Mouse (Mus musculus) midbrain, embryonic 15.5 days (tissue): ENCODE measurements around the gene Lzts2. TPM values are rescaled to one million over a fixed set of nuclear protein-coding genes. Genes with fewer than 3 reads are reported as not detected.
A peak's percentile ranks its signal among the peaks of the same experiment; 100 is the strongest.

Experiments
- ATAC-seq: fragments of 200-750 bp; cut with Nextera tagmentation; replicated peaks from 2 replicates; pipeline ENCODE4 v1.8.0; 2017; ENCODE audit warnings: moderate TSS enrichment
- H3K27ac ChIP-seq: fragments of 300-500 bp; sonication (generic); 2 replicates; pipeline ENCODE4 v1.5.1; 2015; ENCODE audit warnings: mild to moderate bottlenecking, inconsistent platforms
- H3K27me3 ChIP-seq: fragments of 300-500 bp; sonication (generic); replicated peaks from 2 replicates; pipeline ENCODE4 v1.6.1; 2015; ENCODE audit warnings: inconsistent platforms
- H3K36me3 ChIP-seq: fragments of 300-500 bp; sonication (generic); replicated peaks from 2 replicates; pipeline ENCODE4 v1.6.1; 2015; ENCODE audit warnings: inconsistent platforms
- H3K4me1 ChIP-seq: fragments of 300-500 bp; sonication (generic); 2 replicates; pipeline ENCODE4 v1.6.1; 2015; ENCODE audit warnings: inconsistent platforms
- H3K4me2 ChIP-seq: fragments of 300-500 bp; sonication (generic); 2 replicates; pipeline ENCODE4 v1.6.1; 2015; ENCODE audit warnings: inconsistent platforms, mild to moderate bottlenecking, moderate library complexity
- H3K4me3 ChIP-seq: fragments of 300-500 bp; sonication (generic); 2 replicates; pipeline ENCODE4 v1.5.1; 2015; ENCODE audit warnings: mild to moderate bottlenecking, inconsistent platforms
- H3K9ac ChIP-seq: fragments of 300-500 bp; sonication (generic); 2 replicates; pipeline ENCODE4 v1.6.1; 2015; ENCODE audit warnings: mild to moderate bottlenecking, inconsistent platforms
- H3K9me3 ChIP-seq: fragments of 300-500 bp; sonication (generic); 2 replicates; pipeline ENCODE4 v1.6.1; 2016; ENCODE audit warnings: inconsistent platforms
- WGBS: fragments of 180-500 bp; shearing (Covaris S2); methylation state at CpG from one replicate; pipeline ENCODE4 v1.1.7; 2015; ENCODE audit warnings: mixed read lengths; 5-methylcytosine and 5-hydroxymethylcytosine counted together
- polyA plus RNA-seq: library from polyadenylated mRNA; unstranded; fragments of >200 nt; fragmentation: Nextera tagmentation; extraction: Ambion mirVana; gene quantifications from 2 replicates; pipeline ENCODE4 v1.2.1, GENCODE M21; 2015

The Lzts2 gene
- 25.2 and 28.6 TPM in 2 replicates for polyA plus RNA-seq

- Histone ChIP-seq H3K9me3 (no peaks in the 10 kb centered on the region), H3K27ac (no peak within 1 kb of the TSS), H3K27me3 (0 out of 2 replicates have a peak, but pooled peaks cover 3% of the 10 kb centered on the region), H3K4me3 (peak within 1 kb of the TSS; percentile 33), H3K4me2 (peak within 1 kb of the TSS; percentile 87), H3K36me3 (peaks cover 5% of the 10 kb centered on the region; the same call in 1 of the 2 replicates), H3K4me1 (peaks cover 39% of the 10 kb centered on the region), H3K9ac (peak within 1 kb of the TSS; percentile 35; the same call in 1 of the 2 replicates)
- ATAC-seq, result no peak
- WGBS, result 19% methylated on average over 10 of the region's 10 CpGs
Measured at GRCm38 (mm10) chr19:45014335-45014971, at the start of gene Lzts2. Gene Lzts2, plus strand, starts transcription at chr19:45014414.

- 88% methylated on average over 1 of the region's 1 CpGs for WGBS
- Histone ChIP-seq H3K4me1 (no peaks in the 10 kb centered on the region), H3K36me3 (peaks cover 66% of the 10 kb centered on the region), H3K9ac (no peak overlapping the region), H3K27ac (no peak overlapping the region), H3K27me3 (no peaks in the 10 kb centered on the region), H3K9me3 (no peaks in the 10 kb centered on the region), H3K4me2 (no peak overlapping the region), H3K4me3 (no peak overlapping the region)
- ATAC-seq, result no peak
Measured at GRCm38 (mm10) chr19:44965978-44966377, 48.2 kb upstream of the Lzts2 start.

- Histone ChIP-seq H3K27ac (no peak overlapping the region), H3K4me1 (no peaks in the 10 kb centered on the region), H3K9me3 (no peaks in the 10 kb centered on the region), H3K4me3 (no peak overlapping the region), H3K36me3 (peaks cover 76% of the 10 kb centered on the region), H3K27me3 (no peaks in the 10 kb centered on the region), H3K9ac (no peak overlapping the region), H3K4me2 (no peak overlapping the region)
- WGBS, result 91% methylated on average over 3 of the region's 3 CpGs
- no peak for ATAC-seq
Measured at GRCm38 (mm10) chr19:44968329-44968728, 45.9 kb upstream of the Lzts2 start.

- WGBS, result 88% methylated on average over 6 of the region's 6 CpGs
- Histone ChIP-seq H3K27me3 (no peaks in the 10 kb centered on the region), H3K9me3 (no peaks in the 10 kb centered on the region), H3K27ac (no peak overlapping the region), H3K9ac (no peak overlapping the region), H3K4me1 (no peaks in the 10 kb centered on the region), H3K36me3 (peaks cover 66% of the 10 kb centered on the region), H3K4me2 (no peak overlapping the region), H3K4me3 (no peak overlapping the region)
- no peak for ATAC-seq
Measured at GRCm38 (mm10) chr19:44976636-44977035, 37.6 kb upstream of the Lzts2 start.

- ATAC-seq, result no peak
- Histone ChIP-seq H3K27ac (no peak overlapping the region), H3K9ac (no peak overlapping the region), H3K9me3 (no peaks in the 10 kb centered on the region), H3K36me3 (peaks cover 70% of the 10 kb centered on the region), H3K27me3 (no peaks in the 10 kb centered on the region), H3K4me2 (no peak overlapping the region), H3K4me1 (no peaks in the 10 kb centered on the region), H3K4me3 (no peak overlapping the region)
- 95% methylated on average over 6 of the region's 6 CpGs for WGBS
Measured at GRCm38 (mm10) chr19:44977148-44977547, 37.1 kb upstream of the Lzts2 start.

GRCm38 (mm10) chr19:44980787-44981186, 33.4 kb upstream of the Lzts2 start:
- H3K4me3 ChIP-seq, result no peak overlapping the region
- 83% methylated on average over 2 of the region's 2 CpGs for WGBS
- no peak for ATAC-seq
- H3K27ac ChIP-seq, result no peak overlapping the region
- H3K9ac ChIP-seq, result no peak overlapping the region
- H3K36me3 ChIP-seq, result peaks cover 35% of the 10 kb centered on the region; the same call in 1 of the 2 replicates
- no peaks in the 10 kb centered on the region for H3K9me3 ChIP-seq
- no peaks in the 10 kb centered on the region for H3K4me1 ChIP-seq
- no peak overlapping the region for H3K4me2 ChIP-seq
- no peaks in the 10 kb centered on the region for H3K27me3 ChIP-seq

GRCm38 (mm10) chr19:44982477-44983115, 31.6 kb upstream of the Lzts2 start:
- H3K4me1 ChIP-seq, result no peaks in the 10 kb centered on the region
- 87% methylated on average over 7 of the region's 7 CpGs for WGBS
- H3K9me3 ChIP-seq, result no peaks in the 10 kb centered on the region
- no peak overlapping the region for H3K4me2 ChIP-seq
- no peak overlapping the region for H3K9ac ChIP-seq
- no peaks in the 10 kb centered on the region for H3K27me3 ChIP-seq
- no peak for ATAC-seq
- H3K4me3 ChIP-seq, result no peak overlapping the region
- no peak overlapping the region for H3K27ac ChIP-seq
- peaks cover 18% of the 10 kb centered on the region; the same call in 1 of the 2 replicates for H3K36me3 ChIP-seq

GRCm38 (mm10) chr19:44983366-44983765, 30.8 kb upstream of the Lzts2 start:
- WGBS, result 96% methylated on average over 6 of the region's 6 CpGs
- peaks cover 12% of the 10 kb centered on the region; the same call in 1 of the 2 replicates for H3K36me3 ChIP-seq
- ATAC-seq, result no peak

GRCm38 (mm10) chr19:44984420-44984819, 29.8 kb upstream of the Lzts2 start:
- 91% methylated on average over 4 of the region's 4 CpGs for WGBS
- H3K27ac ChIP-seq, result no peak overlapping the region
- H3K4me2 ChIP-seq, result no peak overlapping the region
- H3K4me1 ChIP-seq, result peaks cover 8% of the 10 kb centered on the region
- no peak overlapping the region for H3K4me3 ChIP-seq
- H3K9ac ChIP-seq, result no peak overlapping the region
- H3K9me3 ChIP-seq, result no peaks in the 10 kb centered on the region
- H3K36me3 ChIP-seq, result peaks cover 11% of the 10 kb centered on the region; the same call in 1 of the 2 replicates
- ATAC-seq, result no peak
- no peaks in the 10 kb centered on the region for H3K27me3 ChIP-seq

More at GRCm38 (mm10) chr19:44983366-44983765, 30.8 kb upstream of the Lzts2 start:
- H3K9ac ChIP-seq, result no peak overlapping the region
- H3K4me3 ChIP-seq, result no peak overlapping the region
- no peaks in the 10 kb centered on the region for H3K9me3 ChIP-seq
- no peak overlapping the region for H3K4me2 ChIP-seq
- H3K27ac ChIP-seq, result no peak overlapping the region
- peaks cover 3% of the 10 kb centered on the region for H3K4me1 ChIP-seq
- H3K27me3 ChIP-seq, result no peaks in the 10 kb centered on the region

GRCm38 (mm10) chr19:44985159-44985988, 28.8 kb upstream of the Lzts2 start:
- no peak overlapping the region for H3K9ac ChIP-seq
- no peak for ATAC-seq
- H3K27ac ChIP-seq, result no peak overlapping the region
- no peak overlapping the region for H3K4me2 ChIP-seq
- no peaks in the 10 kb centered on the region for H3K27me3 ChIP-seq
- WGBS, result 71% methylated on average over 5 of the region's 5 CpGs
- H3K4me1 ChIP-seq, result peaks cover 16% of the 10 kb centered on the region
- no peak overlapping the region for H3K4me3 ChIP-seq
- peaks cover 7% of the 10 kb centered on the region; the same call in 1 of the 2 replicates for H3K36me3 ChIP-seq
- no peaks in the 10 kb centered on the region for H3K9me3 ChIP-seq

GRCm38 (mm10) chr19:44987004-44987403, 27.2 kb upstream of the Lzts2 start:
- Histone ChIP-seq H3K4me3 (no peak overlapping the region), H3K9me3 (no peaks in the 10 kb centered on the region), H3K4me1 (peaks cover 27% of the 10 kb centered on the region), H3K36me3 (0 out of 2 replicates have a peak, but pooled peaks cover under 1% of the 10 kb centered on the region), H3K27ac (no peak overlapping the region), H3K27me3 (no peaks in the 10 kb centered on the region), H3K9ac (no peak overlapping the region), H3K4me2 (no peak overlapping the region)
- ATAC-seq, result no peak
- WGBS, result 66% methylated on average over 6 of the region's 6 CpGs

- no peak overlapping the region for H3K4me2 ChIP-seq
- H3K4me1 ChIP-seq, result peaks cover 27% of the 10 kb centered on the region
- ATAC-seq, result no peak
- no peak overlapping the region for H3K9ac ChIP-seq
- H3K36me3 ChIP-seq, result 0 out of 2 replicates have a peak, but pooled peaks cover 1% of the 10 kb centered on the region
- 52% methylated on average over 6 of the region's 6 CpGs for WGBS
- H3K27ac ChIP-seq, result no peak overlapping the region
- no peak overlapping the region for H3K4me3 ChIP-seq
- H3K9me3 ChIP-seq, result no peaks in the 10 kb centered on the region
- no peaks in the 10 kb centered on the region for H3K27me3 ChIP-seq
Measured at GRCm38 (mm10) chr19:44987851-44988250, 26.4 kb upstream of the Lzts2 start.
